In the genomic region with DNA sequence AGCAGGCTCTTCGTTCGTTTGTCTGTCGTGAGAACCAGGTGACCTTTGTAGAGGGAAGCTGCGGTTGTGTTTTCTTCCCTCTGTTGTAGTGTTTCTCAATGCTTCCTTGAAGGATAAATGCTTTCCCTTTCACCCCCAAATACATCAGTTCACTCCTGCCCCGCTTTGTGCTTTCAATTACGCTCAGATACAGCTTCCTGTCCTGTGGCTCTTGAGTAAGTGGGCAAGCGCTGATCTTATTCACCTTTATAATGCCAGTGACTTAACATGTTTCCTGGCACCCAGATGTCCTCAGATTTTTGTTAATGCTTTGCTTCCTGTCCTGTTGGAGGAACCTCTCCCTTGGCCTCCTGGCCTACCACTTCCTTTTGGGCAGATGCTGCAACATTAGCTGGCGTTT, we compare ENCODE assay signal across 16 mouse cellular contexts. TPM values are rescaled to one million over a fixed set of nuclear protein-coding genes. Genes with fewer than 3 reads are reported as not detected.
DNase-seq lines count a peak whose midpoint lies in the region; ATAC-seq lines count a peak whose summit lies in the region.
"Had no signal": no experiment of that assay in that cellular context is flagged by ENCODE, and none has a peak within 500 bp of the region (broad histone marks: within the 10 kb centered on the region; RNA-seq: fewer than 3 reads in every experiment).

No protein-coding gene starts in this region.

- no peaks in the 10 kb centered on the region for H3K36me3 ChIP-seq in kidney, embryonic 15.5 days
- H3K36me3 ChIP-seq: forebrain, embryonic 10.5 days; limb, embryonic 10.5 days; liver, embryonic 13.5 days; midbrain, embryonic 15.5 days had no signal

- H3K27ac ChIP-seq in kidney, embryonic 15.5 days = peak overlapping the region; percentile 34; the same call in 1 of the 2 replicates
- H3K27ac ChIP-seq: forebrain, embryonic 10.5 days; hindbrain, embryonic 14.5 days; limb, embryonic 10.5 days; liver, embryonic 13.5 days; macrophage; midbrain, embryonic 15.5 days had no signal

- ATAC-seq in kidney, embryonic 15.5 days (replicated peaks; ENCODE audit: low FRiP score) = no peak
- peak; percentile 38 for ATAC-seq in inflammation-experienced regulatory T-cells, adult 6 months
- peak; percentile 85 for ATAC-seq in monocyte, adult 5-6 weeks (replicated peaks; ENCODE audit: insufficient number of reproducible peaks, low FRiP score, low TSS enrichment, poor library complexity, severe bottlenecking)
- ATAC-seq in activated CD4-positive, CD25-positive, alpha-beta regulatory T cell, adult 4 months = no peak
- ATAC-seq: midbrain, embryonic 15.5 days had no signal

- no peak overlapping the region for H3K4me2 ChIP-seq in kidney, embryonic 15.5 days
- H3K4me2 ChIP-seq: hindbrain, embryonic 14.5 days; liver, embryonic 13.5 days; midbrain, embryonic 15.5 days had no signal

- H3K9me3 ChIP-seq in kidney, embryonic 15.5 days (replicated peaks) = no peaks in the 10 kb centered on the region
- H3K9me3 ChIP-seq: forebrain, embryonic 10.5 days; limb, embryonic 10.5 days; liver, embryonic 13.5 days; midbrain, embryonic 15.5 days had no signal

- peak; percentile 40 for DNase-seq in adrenal gland, adult 2 months
- DNase-seq in adrenal gland, postnatal 25 days = no peak
- no peak for DNase-seq in kidney, postnatal 4 days
- no peak for DNase-seq in spleen, adult 12 weeks (ENCODE audit: low spot score)
- DNase-seq: liver, embryonic 13.5 days; right cerebral cortex, postnatal 25 days; thymus, adult 18-20 months had no signal

- H3K4me1 ChIP-seq in kidney, embryonic 15.5 days = peaks cover 28% of the 10 kb centered on the region

- no peak overlapping the region for H3K9ac ChIP-seq in kidney, embryonic 15.5 days
- H3K9ac ChIP-seq: hindbrain, embryonic 14.5 days; liver, embryonic 13.5 days; midbrain, embryonic 15.5 days had no signal

- peaks cover 16% of the 10 kb centered on the region; the same call in 1 of the 2 replicates for H3K27me3 ChIP-seq in kidney, embryonic 15.5 days
- H3K27me3 ChIP-seq: liver, embryonic 13.5 days; midbrain, embryonic 15.5 days had no signal

- H3K4me3 ChIP-seq in kidney, embryonic 15.5 days (replicated peaks) = no peak overlapping the region
- H3K4me3 ChIP-seq: forebrain, embryonic 10.5 days; limb, embryonic 10.5 days; liver, embryonic 13.5 days; midbrain, embryonic 15.5 days had no signal

- WGBS in kidney, embryonic 15.5 days = 53% methylated on average over 8 of the region's 8 CpGs

RNA-seq across cellular contexts. Expression of gene Chn2, which starts 19.5 kb away (rescaled TPM):
- total RNA-seq in adrenal gland, adult 2 months (2021) = 10 to 100 TPM in 1 of 2 experiments, 1 to 10 TPM in 1; 9.2 to 13.7 TPM
- polyA plus RNA-seq in adrenal gland, adult 2 months (2012; rRNA removed) = 11.5 and 29.3 TPM in 2 replicates
- total RNA-seq in adrenal gland, postnatal 25 days (2021) = 4.8 and 10.4 TPM in 2 replicates
- 15.5 and 16.8 TPM in 2 replicates for polyA plus RNA-seq in kidney, embryonic 15.5 days (2015; fragmentation: Nextera tagmentation; extraction: Ambion mirVana)
- polyA plus RNA-seq in inflammation-experienced regulatory T-cells, adult 6 months (2017; shearing (Covaris generic)) = 10 to 100 TPM in 1 of 3 experiments, 1 to 10 TPM in 2; 8.4 to 14.5 (median 9.5) TPM
- 21.5 to 41.1 TPM (median 21.7 TPM) in 3 replicates for total RNA-seq in monocyte, adult 5-6 weeks (2017)
- polyA plus RNA-seq in activated CD4-positive, CD25-positive, alpha-beta regulatory T cell, adult 4 months (2017; shearing (Covaris generic)) = 1 to 10 TPM; 5.6 to 6.3 TPM

Comparison
In these comparisons a context has a peak if more than half of its experiments do, and no peak if none do; other contexts are left out.
1. ATAC-seq: peak in inflammation-experienced regulatory T-cells, adult 6 months (single experiment) and monocyte, adult 5-6 weeks (single experiment); none in kidney, embryonic 15.5 days (single experiment) and activated CD4-positive, CD25-positive, alpha-beta regulatory T cell, adult 4 months (single experiment).